Mouse (Mus musculus) stomach, postnatal 0 days (tissue): ENCODE measurements around the gene Gm10959.

Experiments used
- CTCF ChIP-seq: IDR thresholded peaks from 2 replicates; pipeline ENCODE4 v1.5.1; 2016; ENCODE audit warnings: antibody characterized with exemption, low read depth, mild to moderate bottlenecking, moderate library complexity
- EP300 ChIP-seq: optimal IDR thresholded peaks from 2 replicates; pipeline ENCODE3; 2016; ENCODE audit warnings: antibody characterized with exemption

DNA sequence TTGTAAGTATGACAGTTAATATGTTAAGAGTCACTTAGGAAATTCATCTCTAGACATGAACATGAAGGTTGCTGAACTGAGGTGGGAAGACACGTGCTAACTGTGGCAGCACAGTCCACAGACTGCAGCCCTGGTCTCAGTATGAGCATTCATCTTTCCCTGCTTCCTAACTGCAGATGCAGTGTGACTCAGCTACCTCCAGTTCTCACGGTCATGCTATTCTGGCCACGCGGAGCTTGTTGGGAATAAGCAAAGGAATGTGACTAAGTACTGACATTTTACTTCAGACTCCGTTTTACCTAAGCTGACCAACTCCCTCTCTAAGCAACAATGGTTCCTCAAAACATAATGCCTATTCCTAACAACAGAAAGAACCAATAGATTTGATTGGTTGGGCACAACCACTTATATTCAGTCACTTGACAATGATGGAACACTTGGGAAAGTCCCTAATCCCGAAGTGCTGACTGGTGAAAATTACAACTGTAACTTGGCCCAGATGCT is 24.3 kb upstream of the Gm10959 start:
- TF ChIP-seq CTCF (no peak), EP300 (no peak)
